Mouse (Mus musculus): ENCODE data around the gene Cldn24.

DNA sequence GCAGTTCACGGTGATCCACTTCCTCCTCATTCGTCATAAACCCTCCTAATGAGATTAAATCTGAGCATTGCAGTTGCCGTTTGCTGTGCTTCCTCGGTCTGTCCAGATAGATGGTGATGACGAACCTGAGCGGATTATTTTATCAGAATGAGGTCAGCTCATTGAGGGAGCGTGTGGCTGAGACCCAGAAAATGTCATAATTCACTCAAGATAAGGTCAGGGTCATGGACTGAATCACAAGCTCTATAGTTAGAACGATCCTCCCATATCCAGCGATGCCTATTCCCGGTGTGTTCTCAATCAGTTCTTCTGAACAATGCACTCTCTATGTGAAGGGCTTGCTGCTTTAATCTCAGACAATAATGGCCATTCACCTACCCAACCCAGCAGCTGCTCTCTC lies 34.2 kb upstream of the Cldn24 start:
- TF ChIP-seq POLR2A (IDR thresholded peaks at IDR 0.05; ENCODE audit: low read depth, low read length) = no peak
- TF ChIP-seq CTCF (IDR thresholded peaks at IDR 0.05; ENCODE audit: borderline replicate concordance, insufficient read depth, low read length) = no peak

Data from embryonic fibroblast, embryonic 13.5 days (primary cell).